Mouse (Mus musculus) heart, embryonic 16.5 days (tissue): ENCODE results near the gene Serpinb9. TPM values are rescaled to one million over a fixed set of nuclear protein-coding genes. Genes with fewer than 3 reads are reported as not detected.
"Not testable (repeated sequence)": the region's sequence is repeated elsewhere in the genome, so short reads cannot be mapped to it uniquely, and the experiment has no call there.

Experiments used
- ATAC-seq: fragments of 200-750 bp; cut with Nextera tagmentation; replicated peaks from 2 replicates; pipeline ENCODE4 v1.8.0; 2017; ENCODE audit warnings: moderate number of reproducible peaks; ENCODE audit not compliant: insufficient read depth, low FRiP score; ENCODE audit errors: extremely low read depth
- H3K27ac ChIP-seq: fragments of 300-500 bp; sonication (generic); 2 replicates; pipeline ENCODE4 v1.5.1; 2014; ENCODE audit warnings: mild to moderate bottlenecking, low read length, control low read depth, moderate library complexity
- H3K27me3 ChIP-seq: fragments of 300-500 bp; sonication (generic); 2 replicates; pipeline ENCODE4 v1.6.1; 2014; ENCODE audit warnings: low read length, mixed read lengths; ENCODE audit not compliant: control insufficient read depth, insufficient read depth
- H3K36me3 ChIP-seq: fragments of 300-500 bp; sonication (generic); 2 replicates; pipeline ENCODE4 v1.6.1; 2014; ENCODE audit not compliant: control insufficient read depth, insufficient read depth
- H3K4me1 ChIP-seq: fragments of 300-500 bp; sonication (generic); 2 replicates; pipeline ENCODE4 v1.6.1; 2014; ENCODE audit warnings: low read length, mixed read lengths; ENCODE audit not compliant: control insufficient read depth, insufficient read depth
- H3K4me2 ChIP-seq: fragments of 300-500 bp; sonication (generic); 2 replicates; pipeline ENCODE4 v1.6.1; 2014; ENCODE audit warnings: low read depth, mild to moderate bottlenecking, control low read depth, low read length
- H3K4me3 ChIP-seq: fragments of 300-500 bp; sonication (generic); 2 replicates; pipeline ENCODE4 v1.5.1; 2014; ENCODE audit warnings: mild to moderate bottlenecking, control low read depth, low read length
- H3K9ac ChIP-seq: fragments of 300-500 bp; sonication (generic); 2 replicates; pipeline ENCODE4 v1.6.1; 2014; ENCODE audit warnings: low read length, control low read depth
- H3K9me3 ChIP-seq: fragments of 300-500 bp; sonication (generic); replicated peaks from 2 replicates; pipeline ENCODE4 v1.6.1; 2016; ENCODE audit warnings: low read length; ENCODE audit not compliant: control insufficient read depth
- WGBS: fragments of 180-500 bp; shearing (Covaris S2); extraction: QIAGEN DNeasy Blood & Tissue Kit; methylation state at CpG from one replicate; pipeline ENCODE4 v1.1.7; 2014; 5-methylcytosine and 5-hydroxymethylcytosine counted together
- polyA plus RNA-seq: library from polyadenylated mRNA; unstranded; fragments of >200 nt; fragmentation: Nextera tagmentation; extraction: Ambion mirVana; gene quantifications from 2 replicates; pipeline ENCODE4 v1.2.1, GENCODE M21; 2015

Gene Serpinb9
- polyA plus RNA-seq, 1 experiment from 2014 or later = 8.8 TPM

GRCm38 (mm10) chr13:33012395-33012794 is 9.3 kb downstream of the Serpinb9 start:
- no peak overlapping the region for H3K4me2 ChIP-seq
- no peak overlapping the region for H3K27ac ChIP-seq
- no peak for ATAC-seq
- H3K4me3 ChIP-seq = no peak overlapping the region
- H3K36me3 ChIP-seq = peaks cover 11% of the 10 kb centered on the region
- no peak overlapping the region for H3K9ac ChIP-seq
- no peaks in the 10 kb centered on the region for H3K9me3 ChIP-seq
- 71% methylated on average over 1 of the region's 1 CpGs for WGBS
- no peaks in the 10 kb centered on the region for H3K27me3 ChIP-seq
- H3K4me1 ChIP-seq = no peaks in the 10 kb centered on the region

GRCm38 (mm10) chr13:33013271-33013670 is 10.2 kb downstream of the Serpinb9 start:
- H3K4me2 ChIP-seq = no peak overlapping the region
- no peak overlapping the region for H3K4me3 ChIP-seq
- WGBS = 69% methylated on average over 2 of the region's 2 CpGs
- H3K4me1 ChIP-seq = no peaks in the 10 kb centered on the region
- no peak for ATAC-seq
- H3K27me3 ChIP-seq = no peaks in the 10 kb centered on the region
- no peaks in the 10 kb centered on the region for H3K9me3 ChIP-seq
- no peak overlapping the region for H3K9ac ChIP-seq
- H3K36me3 ChIP-seq = peaks cover 11% of the 10 kb centered on the region
- no peak overlapping the region for H3K27ac ChIP-seq

- H3K4me1 ChIP-seq = no peaks in the 10 kb centered on the region
- no peaks in the 10 kb centered on the region for H3K36me3 ChIP-seq
- H3K4me3 ChIP-seq = no peak overlapping the region
- H3K4me2 ChIP-seq = no peak overlapping the region
- no peak overlapping the region for H3K9ac ChIP-seq
- H3K27me3 ChIP-seq = no peaks in the 10 kb centered on the region
- H3K27ac ChIP-seq = no peak overlapping the region
- ATAC-seq = no peak
- WGBS = 84% methylated on average over 1 of the region's 1 CpGs
- 0 out of 2 replicates have a peak, but pooled peaks cover 2% of the 10 kb centered on the region for H3K9me3 ChIP-seq
Measured at GRCm38 (mm10) chr13:33022371-33022770, 19.3 kb downstream of the Serpinb9 start.

- Histone ChIP-seq H3K9ac (no peak overlapping the region), H3K4me2 (no peak overlapping the region), H3K9me3 (no peaks in the 10 kb centered on the region), H3K4me1 (no peaks in the 10 kb centered on the region), H3K27ac (no peak overlapping the region), H3K36me3 (no peaks in the 10 kb centered on the region), H3K27me3 (no peaks in the 10 kb centered on the region), H3K4me3 (no peak overlapping the region)
- 43% methylated on average over 1 of the region's 1 CpGs for WGBS
- no peak for ATAC-seq
Measured at GRCm38 (mm10) chr13:33026427-33027057, 23.5 kb downstream of the Serpinb9 start.

GRCm38 (mm10) chr13:33027244-33027643 is 24.2 kb downstream of the Serpinb9 start, which contains the start of gene Serpinb9b:
Gene Serpinb9b, plus strand, starts transcription at chr13:33027416.
- no peak within 1 kb of the TSS for H3K9ac ChIP-seq
- no peaks in the 10 kb centered on the region for H3K4me1 ChIP-seq
- H3K4me3 ChIP-seq = no peak within 1 kb of the TSS
- no peaks in the 10 kb centered on the region for H3K9me3 ChIP-seq
- no peaks in the 10 kb centered on the region for H3K27me3 ChIP-seq
- no peaks in the 10 kb centered on the region for H3K36me3 ChIP-seq
- no peak within 1 kb of the TSS for H3K4me2 ChIP-seq
- 81% methylated on average over 2 of the region's 2 CpGs for WGBS
- H3K27ac ChIP-seq = no peak within 1 kb of the TSS
- ATAC-seq = no peak

GRCm38 (mm10) chr13:33028146-33028545 is 25.1 kb downstream of the Serpinb9 start:
- WGBS = 31% methylated on average over 2 of the region's 2 CpGs
- Histone ChIP-seq H3K4me2 (no peak overlapping the region), H3K9ac (no peak overlapping the region), H3K4me1 (no peaks in the 10 kb centered on the region), H3K27ac (no peak overlapping the region), H3K27me3 (no peaks in the 10 kb centered on the region), H3K4me3 (no peak overlapping the region), H3K36me3 (no peaks in the 10 kb centered on the region), H3K9me3 (no peaks in the 10 kb centered on the region)
- no peak for ATAC-seq

- Histone ChIP-seq H3K4me1 (no peaks in the 10 kb centered on the region), H3K27me3 (no peaks in the 10 kb centered on the region), H3K9me3 (no peaks in the 10 kb centered on the region), H3K36me3 (no peaks in the 10 kb centered on the region), H3K4me2 (no peak overlapping the region), H3K4me3 (no peak overlapping the region), H3K27ac (no peak overlapping the region), H3K9ac (no peak overlapping the region)
- 37% methylated on average over 2 of the region's 2 CpGs for WGBS
- no peak for ATAC-seq
Measured at GRCm38 (mm10) chr13:33028550-33028949, 25.5 kb downstream of the Serpinb9 start.

- H3K4me1 ChIP-seq, H3K9ac ChIP-seq, H3K27me3 ChIP-seq, H3K4me3 ChIP-seq, H3K4me2 ChIP-seq, ATAC-seq, H3K9me3 ChIP-seq, H3K36me3 ChIP-seq, H3K27ac ChIP-seq: not testable (repeated sequence)
- 72% methylated on average over 2 of the region's 2 CpGs for WGBS
Measured at GRCm38 (mm10) chr13:33029478-33029877, 26.4 kb downstream of the Serpinb9 start.

- no peak for ATAC-seq
- H3K27ac ChIP-seq = no peak overlapping the region
- H3K27me3 ChIP-seq = no peaks in the 10 kb centered on the region
- no peak overlapping the region for H3K4me2 ChIP-seq
- H3K4me3 ChIP-seq = no peak overlapping the region
- H3K9ac ChIP-seq = no peak overlapping the region
- no peaks in the 10 kb centered on the region for H3K36me3 ChIP-seq
- H3K4me1 ChIP-seq = no peaks in the 10 kb centered on the region
- no peaks in the 10 kb centered on the region for H3K9me3 ChIP-seq
- WGBS = 85% methylated on average over 2 of the region's 3 CpGs
Measured at GRCm38 (mm10) chr13:33030281-33030680, 27.2 kb downstream of the Serpinb9 start.
